Mouse (Mus musculus) right cerebral cortex, adult 2 months (tissue): Measurements from ENCODE around the gene Msrb3.

Experiments
- DNase-seq, 2 experiments: peaks; one replicate each; pipeline ENCODE4 v3.0.0; 2021 to 2022; ENCODE audit warnings: low spot score in 2 of 2

Gene Msrb3

GRCm38 (mm10) chr10:120898357-120898756, 544 bp downstream of the Msrb3 start:
- DNase-seq: no peak

GRCm38 (mm10) chr10:120895899-120896289, 3.0 kb downstream of the Msrb3 start:
- DNase-seq: no peak

- no peak for DNase-seq
Measured at GRCm38 (mm10) chr10:120894978-120895898, 3.7 kb downstream of the Msrb3 start.

DNA sequence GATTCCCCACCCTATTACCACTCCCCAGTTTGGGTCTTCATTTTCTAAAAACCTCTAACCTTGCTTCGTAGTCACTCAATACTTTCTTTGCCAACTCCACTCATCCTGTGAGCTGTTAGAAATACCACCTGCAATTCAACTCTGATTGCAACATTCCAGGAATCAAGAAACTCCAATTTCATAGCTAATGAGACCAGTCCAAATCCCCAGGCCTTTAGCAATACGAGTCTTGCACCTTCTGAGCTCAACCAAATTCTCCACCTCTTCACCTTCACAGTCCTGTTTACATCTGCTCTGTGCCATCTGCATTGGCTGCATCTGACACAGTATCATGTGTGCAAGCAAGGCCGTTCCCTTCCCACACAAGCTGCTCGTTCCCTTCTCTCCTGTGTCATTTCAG, 5.0 kb downstream of the Msrb3 start:
- no peak for DNase-seq

- DNase-seq: no peak
Measured at GRCm38 (mm10) chr10:120891131-120891530, 7.8 kb downstream of the Msrb3 start.

DNA sequence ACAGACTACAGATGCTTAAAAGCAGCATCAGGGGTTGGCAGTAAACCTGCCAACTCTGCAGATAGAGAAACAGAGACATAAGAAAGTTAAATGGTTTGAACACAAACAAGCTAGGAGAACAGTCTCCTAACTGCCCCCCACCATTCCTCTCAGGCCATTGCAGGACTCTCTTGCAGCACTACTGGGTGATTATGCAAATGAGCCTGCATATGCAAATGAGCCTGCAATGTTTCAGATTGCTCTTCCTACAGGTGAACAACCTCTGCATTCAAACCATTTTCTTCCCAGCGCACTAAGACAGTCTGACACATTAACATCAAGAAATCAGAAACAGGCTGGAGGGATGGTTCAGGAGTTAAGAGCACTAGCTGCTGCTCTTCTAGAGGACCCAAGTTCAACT, 8.3 kb downstream of the Msrb3 start:
- no peak for DNase-seq

- DNase-seq: no peak
Measured at GRCm38 (mm10) chr10:120888531-120888930, 10.4 kb downstream of the Msrb3 start.

- DNase-seq: no peak
Measured at GRCm38 (mm10) chr10:120884220-120884619, 14.7 kb downstream of the Msrb3 start.

DNA sequence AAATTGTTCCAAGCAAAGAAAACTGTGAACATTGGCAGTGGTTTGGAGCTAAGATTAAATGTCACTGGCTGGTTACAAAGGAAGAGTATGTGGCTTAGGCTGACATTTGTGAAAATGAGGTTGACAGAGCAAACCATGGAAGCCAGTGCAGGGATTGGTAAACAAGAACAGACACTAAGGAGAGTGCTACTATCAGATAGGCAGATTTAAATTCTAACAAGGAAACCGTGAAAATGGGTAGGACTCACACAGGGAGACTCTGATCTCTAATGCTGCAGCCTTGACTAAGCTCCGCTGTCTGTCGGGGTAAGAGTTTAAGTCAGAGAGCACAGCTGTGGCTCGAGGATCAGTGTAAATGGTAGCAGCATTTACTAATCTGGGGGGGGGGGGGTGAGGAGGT, 15.2 kb downstream of the Msrb3 start:
- no peak for DNase-seq

GRCm38 (mm10) chr10:120883069-120883415, 15.9 kb downstream of the Msrb3 start:
- DNase-seq: no peak

DNA sequence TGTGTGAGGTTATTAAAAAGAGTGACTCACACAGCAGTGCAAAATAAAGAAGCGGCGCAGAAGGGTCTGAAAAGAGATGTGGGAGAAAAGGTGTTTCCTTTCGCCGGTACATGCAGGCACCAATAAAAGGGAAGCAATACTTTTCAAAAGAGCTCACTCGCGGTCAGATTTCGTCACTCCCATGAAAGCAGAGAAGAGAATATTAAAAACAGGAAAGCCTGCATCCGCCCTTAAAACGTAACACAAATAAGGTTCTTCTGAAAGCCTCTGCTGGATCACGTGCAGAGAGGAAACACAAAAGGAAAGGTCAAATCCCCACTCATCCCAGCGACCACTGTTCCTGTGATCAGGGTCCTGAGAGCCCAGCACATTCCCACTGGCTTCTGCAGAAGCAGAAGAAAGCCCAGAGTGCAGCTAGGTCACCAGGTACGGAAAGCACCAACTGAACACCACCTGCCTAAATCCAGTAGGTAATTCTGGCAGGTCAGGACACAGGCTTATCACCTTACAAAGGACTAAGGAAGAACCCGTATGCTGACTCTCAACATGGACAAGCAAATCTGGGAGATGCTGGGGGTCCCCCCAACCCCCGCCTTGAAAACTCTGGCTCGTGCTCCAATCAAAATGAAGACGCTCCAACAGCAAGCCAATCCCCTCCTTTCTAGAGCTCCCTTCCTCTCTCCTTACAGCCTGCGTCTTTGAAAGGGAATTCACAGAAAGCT, 16.4 kb downstream of the Msrb3 start:
- DNase-seq: peak; percentile 31 to 51

DNA sequence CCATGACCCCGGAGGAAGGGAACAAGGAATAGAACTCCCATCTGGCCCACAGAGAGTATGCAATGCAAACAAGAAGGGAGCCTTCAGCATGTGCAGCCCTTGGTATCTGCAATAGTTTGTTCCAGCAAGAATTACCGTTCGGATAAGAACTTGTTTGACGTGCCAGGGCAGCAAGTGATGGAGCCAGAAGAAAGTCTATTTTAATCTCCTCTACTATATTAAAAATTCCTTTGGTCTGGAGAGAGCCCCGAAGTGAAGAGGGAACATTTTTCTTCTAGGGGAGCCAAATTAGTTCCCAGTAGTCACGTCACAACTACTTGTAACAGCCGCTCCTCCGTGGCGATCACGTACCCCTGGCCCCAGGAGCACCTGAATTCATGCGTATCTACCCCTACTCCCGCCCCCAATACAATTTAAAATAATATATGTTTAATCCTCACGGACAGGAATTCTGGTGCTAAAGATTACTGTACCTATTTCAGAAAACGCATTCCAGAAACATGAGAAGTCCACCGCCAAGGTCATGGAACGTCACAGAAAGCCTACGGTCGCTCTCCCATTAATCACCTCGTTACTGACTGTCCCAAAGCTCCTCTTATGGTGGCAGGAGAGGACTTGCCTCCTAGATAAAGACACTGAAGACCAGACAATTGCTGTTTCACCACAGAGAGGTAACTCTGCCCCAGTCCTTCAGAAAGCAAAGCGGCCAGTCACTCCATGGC, 22.2 kb downstream of the Msrb3 start:
- DNase-seq: no peak

- DNase-seq: peak; percentile 90 to 94
Measured at GRCm38 (mm10) chr10:120875672-120876463, 23.0 kb downstream of the Msrb3 start.

DNA sequence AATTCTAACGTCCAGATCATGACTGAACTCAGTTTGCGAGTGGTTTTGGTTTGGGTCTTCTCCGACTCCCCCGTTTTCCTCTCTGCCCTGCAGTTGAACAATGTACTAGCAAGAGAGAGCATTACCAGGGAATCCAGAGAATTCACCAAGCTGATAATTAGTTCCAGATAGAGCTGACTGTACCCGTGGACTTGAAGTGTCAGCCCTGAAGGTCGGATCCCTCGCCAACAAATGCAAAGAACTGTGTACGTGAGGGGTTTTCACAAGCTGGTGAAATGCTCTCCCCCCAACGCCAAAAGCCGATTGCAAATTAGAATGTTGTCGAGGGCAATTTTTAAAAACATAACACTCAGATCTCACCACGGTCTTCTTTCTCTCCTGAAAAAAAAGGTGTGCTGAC, 24.6 kb downstream of the Msrb3 start:
- DNase-seq: no peak

DNA sequence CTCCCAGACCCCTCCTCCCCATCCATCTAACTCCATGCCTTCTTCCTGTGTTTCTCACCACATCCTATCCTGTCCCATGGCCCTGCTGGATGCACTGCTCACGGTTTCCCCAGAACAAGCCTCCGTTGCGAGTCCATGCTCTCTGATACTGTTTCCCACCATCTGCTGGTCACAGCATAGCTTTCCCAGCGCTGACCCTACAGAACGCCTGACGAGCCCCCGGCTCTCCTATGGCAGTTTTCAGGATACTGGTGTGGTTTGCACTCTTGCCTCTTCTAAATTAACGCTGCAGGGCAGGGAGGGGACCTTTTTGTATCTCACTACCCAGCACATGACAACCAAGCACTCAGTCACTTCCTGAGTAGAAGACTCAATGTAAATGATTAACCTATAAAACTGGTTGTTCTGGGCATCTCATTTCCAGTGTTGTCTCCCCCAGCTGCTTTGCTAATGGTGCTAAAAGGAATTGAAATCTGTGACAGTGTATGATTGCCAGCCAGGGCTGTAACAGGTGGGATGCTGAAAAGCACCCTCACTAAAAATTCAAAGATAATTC, 25.2 kb downstream of the Msrb3 start:
- DNase-seq: no peak

- DNase-seq: peak; percentile 23 to 46
Measured at GRCm38 (mm10) chr10:120872483-120872862, 26.4 kb downstream of the Msrb3 start.

- DNase-seq: no peak
Measured at GRCm38 (mm10) chr10:120871630-120872482, 27.0 kb downstream of the Msrb3 start.

- DNase-seq: no peak
Measured at GRCm38 (mm10) chr10:120871096-120871495, 27.8 kb downstream of the Msrb3 start.

GRCm38 (mm10) chr10:120869241-120869775, 29.6 kb downstream of the Msrb3 start:
- DNase-seq: no peak

DNA sequence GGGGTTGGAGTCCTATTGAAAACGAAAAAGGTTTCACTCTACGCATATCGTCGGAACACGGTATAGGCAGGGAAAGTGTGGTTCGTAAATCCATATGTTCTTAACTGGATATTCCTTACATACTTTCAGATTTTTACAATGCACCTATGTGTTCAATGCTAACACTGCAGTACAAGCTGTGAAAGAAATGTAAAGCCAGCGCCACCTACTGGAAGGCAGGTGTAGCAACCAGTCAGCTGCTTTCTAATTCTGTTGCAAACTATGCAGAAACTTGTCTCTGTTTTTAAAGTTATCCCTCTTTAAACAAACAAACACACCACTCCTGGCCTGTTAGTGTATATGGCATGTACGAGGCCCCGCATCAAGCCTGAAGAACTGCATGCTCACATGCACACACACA, 34.5 kb downstream of the Msrb3 start:
- DNase-seq: peak; percentile 75 to 78
